Mouse (Mus musculus): ENCODE results near the gene Rnf167. TPM values are rescaled to one million over a fixed set of nuclear protein-coding genes. Genes with fewer than 3 reads are reported as not detected.
A peak's percentile ranks its signal among the peaks of the same experiment; 100 is the strongest.

Gene Rnf167
- total RNA-seq, 2 experiments from 2014 or later, result 72.6 to 80.7 TPM

GRCm38 (mm10) chr11:70635601-70636000 lies 11.4 kb upstream of the Rnf167 start:
- DNase-seq (ENCODE audit: low spot score in 2 of 2), result no peak

GRCm38 (mm10) chr11:70637764-70638163 lies 9.3 kb upstream of the Rnf167 start:
- no peak for DNase-seq (ENCODE audit: low spot score in 2 of 2)

GRCm38 (mm10) chr11:70638293-70638692 lies 8.7 kb upstream of the Rnf167 start:
- no peak for DNase-seq (ENCODE audit: low spot score in 2 of 2)

GRCm38 (mm10) chr11:70638714-70639278 lies 8.2 kb upstream of the Rnf167 start, which contains the start of gene Gp1ba:
Gp1ba (plus strand) TSS chr11:70639122.
- no peak for DNase-seq (ENCODE audit: low spot score in 2 of 2)

GRCm38 (mm10) chr11:70639976-70640375 lies 7.1 kb upstream of the Rnf167 start:
- no peak for DNase-seq (ENCODE audit: low spot score in 2 of 2)

GRCm38 (mm10) chr11:70641241-70641640 lies 5.8 kb upstream of the Rnf167 start:
- DNase-seq (ENCODE audit: low spot score in 2 of 2), result no peak

- DNase-seq (ENCODE audit: low spot score in 2 of 2), result no peak
Observed at GRCm38 (mm10) chr11:70643051-70643450, 4.0 kb upstream of the Rnf167 start.

- no peak for DNase-seq (ENCODE audit: low spot score in 2 of 2)
Observed at GRCm38 (mm10) chr11:70644564-70645103, 2.4 kb upstream of the Rnf167 start.

- DNase-seq (ENCODE audit: low spot score in 2 of 2), result no peak
Observed at GRCm38 (mm10) chr11:70645461-70646258, 1.4 kb upstream of the Rnf167 start.

- DNase-seq (ENCODE audit: low spot score in 2 of 2), result no peak
Observed at GRCm38 (mm10) chr11:70646259-70646555, 828 bp upstream of the Rnf167 start.

GRCm38 (mm10) chr11:70647716-70648420 lies 833 bp downstream of the Rnf167 start:
- DNase-seq (ENCODE audit: low spot score in 2 of 2), result no peak

GRCm38 (mm10) chr11:70648512-70648911 lies 1.5 kb downstream of the Rnf167 start:
- DNase-seq (ENCODE audit: low spot score in 2 of 2), result no peak

GRCm38 (mm10) chr11:70649185-70649734 lies 2.2 kb downstream of the Rnf167 start:
- peak in 1 of 2 experiments; percentile 19 for DNase-seq (ENCODE audit: low spot score in 2 of 2)

- peak in 1 of 2 experiments; percentile 26 for DNase-seq (ENCODE audit: low spot score in 2 of 2)
Observed at GRCm38 (mm10) chr11:70650322-70651175, 3.5 kb downstream of the Rnf167 start.

- DNase-seq (ENCODE audit: low spot score in 2 of 2), result no peak
Observed at GRCm38 (mm10) chr11:70651391-70651790, 4.4 kb downstream of the Rnf167 start.

GRCm38 (mm10) chr11:70652029-70652883 lies 5.2 kb downstream of the Rnf167 start:
- DNase-seq (ENCODE audit: low spot score in 2 of 2), result no peak

GRCm38 (mm10) chr11:70652884-70653344 lies 5.9 kb downstream of the Rnf167 start:
- no peak for DNase-seq (ENCODE audit: low spot score in 2 of 2)

GRCm38 (mm10) chr11:70653345-70654197 lies 6.5 kb downstream of the Rnf167 start:
- peak; percentile 67 to 75 for DNase-seq (ENCODE audit: low spot score in 2 of 2)
